Mouse (Mus musculus): ENCODE results near the gene Atad2b.

Atad2b gene

GRCm38 (mm10) chr12:5070131-5070530, 153.0 kb downstream of the Atad2b start:
- in situ Hi-C loops (cut with MboI; ENCODE audit: low sequenced_read_pairs), result no loop called here

GRCm38 (mm10) chr12:5073191-5073590, 156.0 kb downstream of the Atad2b start:
- in situ Hi-C loops (cut with MboI; ENCODE audit: low sequenced_read_pairs), result no loop called here

GRCm38 (mm10) chr12:5081480-5081879, 164.3 kb downstream of the Atad2b start:
- in situ Hi-C loops (cut with MboI; ENCODE audit: low sequenced_read_pairs), result no loop called here

DNA sequence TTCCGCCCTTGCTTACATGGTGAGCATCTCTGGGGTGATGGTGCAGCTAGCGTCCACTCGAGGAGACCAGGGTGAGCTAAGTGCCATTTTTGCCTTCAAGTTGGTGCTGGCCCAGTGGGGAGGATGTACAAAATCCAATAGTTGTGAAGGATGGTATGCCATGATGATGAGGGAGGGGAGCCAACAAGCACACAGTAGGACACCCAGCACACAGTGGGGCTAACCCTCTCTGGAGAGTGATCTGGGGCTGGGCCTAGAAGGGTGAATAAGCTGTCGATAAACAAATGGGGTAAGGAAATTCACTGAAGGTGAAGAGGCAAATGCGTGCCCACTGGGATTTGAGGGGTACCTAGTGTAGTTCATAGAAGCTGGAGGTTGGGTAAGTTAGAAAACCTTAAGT, 167.6 kb downstream of the Atad2b start:
- in situ Hi-C loops (cut with MboI; ENCODE audit: low sequenced_read_pairs), result no loop called here

- in situ Hi-C loops (cut with MboI; ENCODE audit: low sequenced_read_pairs), result no loop called here
Measured at GRCm38 (mm10) chr12:5087787-5088519, 170.8 kb downstream of the Atad2b start.

GRCm38 (mm10) chr12:5088639-5089038, 171.5 kb downstream of the Atad2b start:
- in situ Hi-C loops (cut with MboI; ENCODE audit: low sequenced_read_pairs), result no loop called here

Data from CH12F3 (cell line).